Mouse (Mus musculus) embryonic facial prominence, embryonic 12.5 days (tissue): ENCODE measurements around the gene Rpgrip1. TPM values are rescaled to one million over a fixed set of nuclear protein-coding genes. Genes with fewer than 3 reads are reported as not detected.

Experiments used
- ATAC-seq: fragments of 200-750 bp; cut with Nextera tagmentation; 2 replicates; pipeline ENCODE4 v1.8.0; 2017; ENCODE audit not compliant: insufficient number of reproducible peaks, insufficient read depth, low FRiP score, low TSS enrichment
- H3K27ac ChIP-seq: fragments of 300-500 bp; sonication (generic); 2 replicates; pipeline ENCODE4 v1.5.1; 2016; ENCODE audit warnings: mild to moderate bottlenecking
- H3K27me3 ChIP-seq: fragments of 300-500 bp; sonication (generic); 2 replicates; pipeline ENCODE4 v1.6.1; 2016; ENCODE audit warnings: mild to moderate bottlenecking, moderate library complexity
- H3K36me3 ChIP-seq: fragments of 300-500 bp; sonication (generic); 2 replicates; pipeline ENCODE4 v1.6.1; 2016; ENCODE audit warnings: mild to moderate bottlenecking
- H3K4me1 ChIP-seq: fragments of 300-500 bp; sonication (generic); 2 replicates; pipeline ENCODE4 v1.6.1; 2016
- H3K4me2 ChIP-seq: fragments of 300-500 bp; sonication (generic); replicated peaks from 2 replicates; pipeline ENCODE4 v1.6.1; 2016; ENCODE audit warnings: mild to moderate bottlenecking, moderate library complexity
- H3K4me3 ChIP-seq: fragments of 300-500 bp; sonication (generic); 2 replicates; pipeline ENCODE4 v1.5.1; 2016; ENCODE audit warnings: mild to moderate bottlenecking
- H3K9ac ChIP-seq: fragments of 300-500 bp; sonication (generic); 2 replicates; pipeline ENCODE4 v1.6.1; 2016; ENCODE audit warnings: mild to moderate bottlenecking, moderate library complexity
- H3K9me3 ChIP-seq: fragments of 300-500 bp; sonication (generic); 2 replicates; pipeline ENCODE4 v1.6.1; 2016; ENCODE audit warnings: mild to moderate bottlenecking, moderate library complexity
- WGBS: fragments of 180-500 bp; shearing (Covaris S2); methylation state at CpG from one replicate; pipeline ENCODE4 v1.1.7; 2016; 5-methylcytosine and 5-hydroxymethylcytosine counted together
- polyA plus RNA-seq: library from polyadenylated mRNA; unstranded; fragments of >200 nt; fragmentation: Nextera tagmentation; extraction: Ambion mirVana; gene quantifications from 2 replicates; pipeline ENCODE4 v1.2.1, GENCODE M21; 2016

Gene Rpgrip1
- polyA plus RNA-seq, 1 experiment from 2014 or later, result 75.9 TPM

DNA sequence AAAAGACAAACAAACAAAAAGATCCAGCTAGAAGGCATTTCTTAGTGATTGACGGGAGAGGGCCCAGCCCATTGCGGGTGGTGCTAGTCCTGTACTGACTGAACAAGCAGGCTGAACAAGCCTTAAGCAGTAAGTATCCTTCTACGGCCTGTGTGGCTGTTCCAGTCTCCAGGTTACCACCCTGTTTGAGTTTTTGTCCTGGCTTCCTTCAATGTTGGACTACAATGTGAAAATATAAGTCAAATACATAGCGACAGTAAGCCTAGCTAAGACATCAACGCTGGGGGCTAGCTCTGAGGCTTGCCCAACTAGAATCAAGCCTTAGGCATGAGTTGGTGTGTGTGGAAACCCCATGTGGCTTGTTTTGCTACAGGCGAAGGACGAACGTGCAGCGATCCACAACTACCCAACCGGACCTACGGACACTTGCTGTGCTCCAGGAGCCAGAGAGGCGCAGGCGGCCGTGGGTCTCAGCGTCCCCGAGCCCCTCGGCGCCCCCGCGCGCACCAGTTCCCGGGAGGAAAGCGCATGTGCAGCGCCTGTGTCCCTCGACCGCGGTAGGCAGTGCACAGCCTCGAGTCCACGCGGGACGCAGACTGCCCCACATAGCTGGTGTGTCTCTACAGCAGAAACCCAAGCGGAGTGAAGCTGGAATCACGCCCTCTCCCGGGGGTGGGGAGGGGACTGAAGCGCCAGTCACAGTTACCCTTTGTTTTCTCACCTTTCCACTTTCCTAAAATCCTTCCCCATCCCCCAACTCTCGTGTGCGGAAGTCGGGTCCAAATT lies 8.5 kb downstream of the Rpgrip1 start:
- 1% methylated on average over 38 of the region's 38 CpGs for WGBS
- ATAC-seq, result peak; percentile 77
- peak overlapping the region; percentile 89 for H3K27ac ChIP-seq
- H3K9me3 ChIP-seq, result no peaks in the 10 kb centered on the region
- peak overlapping the region; percentile 90 for H3K4me2 ChIP-seq
- 0 out of 2 replicates have a peak, but pooled peaks cover 3% of the 10 kb centered on the region for H3K4me1 ChIP-seq
- peak overlapping the region; percentile 51 for H3K4me3 ChIP-seq
- no peaks in the 10 kb centered on the region for H3K27me3 ChIP-seq
- H3K36me3 ChIP-seq, result no peaks in the 10 kb centered on the region
- peak overlapping the region; percentile 59 for H3K9ac ChIP-seq

DNA sequence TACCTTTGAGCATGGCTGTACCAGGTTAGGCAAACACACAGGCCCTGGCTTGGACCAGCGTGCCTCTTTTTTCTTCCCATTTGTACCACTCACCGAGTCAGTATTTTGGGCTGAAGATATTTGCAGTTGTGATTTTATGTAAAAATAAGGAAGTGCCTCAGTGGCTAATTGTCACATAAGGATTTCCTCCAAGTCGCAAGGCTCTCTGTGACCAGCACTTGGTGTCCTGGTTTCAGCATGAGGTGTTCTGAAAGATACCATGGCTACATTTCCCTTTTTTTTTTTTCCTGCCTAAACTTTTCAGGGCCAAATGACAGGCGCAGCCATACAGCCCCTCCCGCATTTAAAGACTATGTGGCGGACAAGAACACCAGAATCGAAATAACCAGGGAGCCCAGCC lies 9.7 kb downstream of the Rpgrip1 start:
- Histone ChIP-seq H3K9ac (no peak overlapping the region), H3K4me2 (peak overlapping the region; percentile 90), H3K27ac (no peak overlapping the region), H3K36me3 (no peaks in the 10 kb centered on the region), H3K27me3 (no peaks in the 10 kb centered on the region), H3K4me3 (peak overlapping the region; percentile 51; the same call in 1 of the 2 replicates), H3K4me1 (0 out of 2 replicates have a peak, but pooled peaks cover 3% of the 10 kb centered on the region), H3K9me3 (no peaks in the 10 kb centered on the region)
- 52% methylated on average over 7 of the region's 7 CpGs for WGBS
- no peak for ATAC-seq

DNA sequence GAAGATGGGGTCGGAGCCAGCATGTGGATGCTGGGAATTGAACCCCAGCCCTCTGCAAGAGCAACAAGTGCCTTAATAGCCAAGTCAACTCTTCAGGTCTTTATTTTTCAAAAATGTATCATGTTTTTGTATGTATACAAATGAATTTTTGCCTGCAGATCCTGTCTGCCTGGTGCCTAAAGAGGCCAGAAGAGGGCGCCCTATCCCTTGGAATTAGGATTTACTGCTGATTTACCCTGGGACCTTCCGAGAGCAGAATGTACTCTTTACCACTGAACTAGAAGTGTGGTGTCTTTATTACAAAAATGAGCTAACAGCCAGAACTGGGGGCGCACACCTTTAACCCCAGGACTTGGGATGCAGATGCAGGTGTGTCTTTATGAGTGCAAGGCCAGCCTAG lies 13.4 kb downstream of the Rpgrip1 start:
- no peaks in the 10 kb centered on the region for H3K9me3 ChIP-seq
- H3K4me3 ChIP-seq, result no peak overlapping the region
- no peak overlapping the region for H3K27ac ChIP-seq
- no peak overlapping the region for H3K4me2 ChIP-seq
- no peak for ATAC-seq
- H3K9ac ChIP-seq, result no peak overlapping the region
- 22% methylated on average over 4 of the region's 4 CpGs for WGBS
- no peaks in the 10 kb centered on the region for H3K4me1 ChIP-seq
- no peaks in the 10 kb centered on the region for H3K27me3 ChIP-seq
- no peaks in the 10 kb centered on the region for H3K36me3 ChIP-seq

DNA sequence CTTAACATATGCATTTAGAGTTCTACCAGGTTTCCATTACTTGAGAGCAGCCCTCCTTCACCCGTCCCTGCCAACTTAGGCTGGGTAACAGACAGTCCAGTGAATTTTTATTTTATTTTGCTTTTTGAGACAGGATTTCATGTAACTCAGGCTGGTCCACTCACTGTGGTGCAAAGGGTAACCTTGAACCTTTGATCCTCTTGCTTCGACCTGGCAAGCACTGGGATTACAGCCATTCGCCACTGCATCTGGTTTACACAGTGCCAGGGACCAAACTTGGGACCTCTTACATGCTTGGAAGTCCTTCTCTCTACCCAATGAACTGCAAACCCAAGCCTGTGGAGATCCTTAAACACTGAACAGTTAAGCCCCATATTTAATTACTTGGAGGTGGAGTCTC lies 14.1 kb downstream of the Rpgrip1 start:
- ATAC-seq, result no peak
- WGBS, result 95% methylated on average over 3 of the region's 3 CpGs
- H3K9me3 ChIP-seq, result no peaks in the 10 kb centered on the region
- no peaks in the 10 kb centered on the region for H3K4me1 ChIP-seq
- no peak overlapping the region for H3K4me2 ChIP-seq
- no peak overlapping the region for H3K4me3 ChIP-seq
- no peaks in the 10 kb centered on the region for H3K27me3 ChIP-seq
- H3K27ac ChIP-seq, result no peak overlapping the region
- no peaks in the 10 kb centered on the region for H3K36me3 ChIP-seq
- H3K9ac ChIP-seq, result no peak overlapping the region

DNA sequence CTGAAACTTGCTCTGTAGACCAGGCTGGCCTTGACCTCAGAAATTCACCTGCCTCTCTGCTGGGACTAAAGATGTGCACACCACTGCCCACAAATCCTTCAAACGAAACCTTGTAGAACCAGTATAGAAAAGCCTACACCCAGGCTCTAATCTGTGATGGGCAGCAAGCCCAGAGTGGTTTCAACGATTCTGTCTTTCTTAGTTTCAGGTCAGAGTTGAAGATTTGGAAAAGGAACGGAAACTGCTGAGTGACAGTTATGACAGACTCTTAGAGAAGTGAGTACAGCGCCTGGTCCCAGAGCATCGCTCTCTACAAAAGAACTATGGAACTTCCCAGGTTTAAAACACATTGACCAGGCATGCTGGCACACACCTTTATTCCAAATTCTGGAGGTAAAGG lies 23.1 kb downstream of the Rpgrip1 start:
- 79% methylated on average over 5 of the region's 5 CpGs for WGBS
- no peak for ATAC-seq

DNA sequence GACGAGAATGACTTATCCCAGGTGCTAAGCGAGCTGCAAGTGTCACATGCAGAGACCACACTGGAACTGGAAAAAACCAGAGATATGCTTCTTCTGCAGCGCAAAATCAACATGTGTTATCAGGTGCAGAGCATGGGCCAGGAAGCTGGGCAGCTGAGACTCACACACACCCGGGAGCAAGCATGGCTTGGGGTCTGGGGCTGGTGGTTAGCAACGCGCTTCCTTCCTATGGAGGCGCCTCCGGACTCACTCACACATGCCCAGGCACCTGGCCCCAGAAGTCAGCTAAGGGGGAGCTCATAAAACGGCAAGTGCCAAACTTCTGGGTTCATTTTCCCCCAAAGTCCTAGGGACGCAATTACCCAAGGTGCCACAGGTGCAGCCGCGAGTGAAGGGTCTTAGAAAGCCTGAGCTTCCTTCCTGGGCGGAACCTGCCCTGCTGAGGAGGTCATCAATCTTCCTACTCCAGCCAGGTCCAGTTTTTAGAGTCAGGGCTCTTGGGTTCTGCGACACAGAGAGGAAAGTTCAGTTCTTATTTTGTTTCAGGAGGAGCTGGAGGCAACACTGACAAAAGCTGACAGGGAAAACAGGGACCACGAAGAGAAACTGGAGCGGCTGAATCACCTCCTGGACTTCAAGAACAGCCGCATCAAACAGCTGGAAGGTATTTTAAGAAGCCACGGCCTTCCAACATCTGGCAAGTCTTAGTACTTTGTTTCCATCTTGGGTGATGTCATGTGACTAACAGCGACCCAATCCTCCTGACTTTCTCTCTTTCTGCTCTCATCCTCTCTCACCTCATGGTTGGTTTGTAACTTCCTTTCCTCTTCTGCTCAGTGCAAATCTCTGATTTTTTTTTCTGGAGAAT lies 30.3 kb downstream of the Rpgrip1 start:
- peak overlapping the region; percentile 15; the same call in 1 of the 2 replicates for H3K9ac ChIP-seq
- no peaks in the 10 kb centered on the region; the same call in 1 of the 2 replicates for H3K4me1 ChIP-seq
- H3K27ac ChIP-seq, result no peak overlapping the region
- peak overlapping the region; percentile 26; the same call in 1 of the 2 replicates for H3K4me2 ChIP-seq
- ATAC-seq, result no peak
- no peak overlapping the region for H3K4me3 ChIP-seq
- no peaks in the 10 kb centered on the region for H3K9me3 ChIP-seq
- 57% methylated on average over 19 of the region's 19 CpGs for WGBS
- H3K27me3 ChIP-seq, result no peaks in the 10 kb centered on the region
- H3K36me3 ChIP-seq, result no peaks in the 10 kb centered on the region

More for the DNA sequence above, 23.1 kb downstream of the Rpgrip1 start:
- H3K4me1 ChIP-seq, result no peaks in the 10 kb centered on the region
- no peak overlapping the region for H3K4me2 ChIP-seq
- no peaks in the 10 kb centered on the region for H3K36me3 ChIP-seq
- no peak overlapping the region for H3K9ac ChIP-seq
- no peak overlapping the region for H3K27ac ChIP-seq
- no peak overlapping the region for H3K4me3 ChIP-seq
- no peaks in the 10 kb centered on the region for H3K27me3 ChIP-seq
- no peaks in the 10 kb centered on the region for H3K9me3 ChIP-seq

DNA sequence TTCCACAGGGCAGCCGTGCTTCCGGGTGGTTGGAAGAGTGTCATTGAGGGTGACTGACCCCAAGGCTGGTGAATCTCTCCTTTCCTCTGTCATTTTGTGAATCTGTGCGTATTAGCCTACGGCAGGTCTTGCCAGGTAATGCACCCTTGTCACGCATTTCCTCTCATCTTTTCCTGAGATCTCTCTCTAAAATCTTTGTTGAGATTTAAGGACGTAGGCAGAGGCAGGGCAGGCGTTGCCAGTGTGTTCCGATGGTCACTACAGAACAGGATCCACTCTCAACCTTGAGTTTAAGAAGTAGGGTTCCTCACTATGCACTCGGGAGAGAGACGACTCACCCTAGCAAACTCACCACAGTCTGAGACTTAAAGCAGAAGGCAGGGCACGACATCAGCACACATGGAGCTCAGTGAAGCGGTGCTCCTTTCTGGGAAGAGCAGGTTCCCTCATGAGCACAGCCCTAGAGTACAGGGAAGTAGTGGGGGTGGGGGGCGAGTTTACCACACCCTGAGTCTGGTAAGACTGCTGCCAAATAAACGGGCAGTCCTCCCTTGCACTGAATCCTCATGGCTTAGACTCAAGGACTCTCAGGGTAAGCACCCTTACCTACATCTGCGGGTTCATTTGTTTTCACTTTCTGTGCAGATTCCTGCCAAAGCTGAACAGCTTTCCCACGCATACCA lies 31.1 kb downstream of the Rpgrip1 start:
- Histone ChIP-seq H3K9me3 (no peaks in the 10 kb centered on the region), H3K9ac (no peak overlapping the region), H3K4me3 (no peak overlapping the region), H3K4me1 (no peaks in the 10 kb centered on the region; the same call in 1 of the 2 replicates), H3K4me2 (peak overlapping the region; percentile 26; the same call in 1 of the 2 replicates), H3K27ac (no peak overlapping the region), H3K36me3 (no peaks in the 10 kb centered on the region), H3K27me3 (no peaks in the 10 kb centered on the region)
- ATAC-seq, result no peak
- WGBS, result 74% methylated on average over 16 of the region's 16 CpGs

DNA sequence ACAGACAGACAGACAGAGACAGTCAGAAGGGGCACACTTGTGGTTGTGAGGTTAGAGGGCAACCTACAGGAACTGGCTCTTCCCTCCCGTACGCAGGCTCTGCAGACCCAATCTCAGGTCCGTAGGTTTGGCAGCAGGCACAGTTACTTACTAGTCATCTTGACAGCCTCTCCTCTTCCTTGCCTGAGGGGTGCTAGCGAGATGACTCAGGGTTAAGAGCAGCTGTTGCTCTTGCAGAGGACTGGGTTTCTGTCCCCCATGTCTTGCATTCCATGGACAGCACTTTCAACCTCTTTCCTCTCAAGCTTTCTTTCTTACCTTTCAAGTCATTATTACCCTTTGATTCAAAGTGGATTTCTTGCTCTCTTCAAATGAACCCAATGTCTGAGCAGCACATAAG lies 33.7 kb downstream of the Rpgrip1 start:
- WGBS, result 78% methylated on average over 4 of the region's 4 CpGs
- Histone ChIP-seq H3K4me3 (no peak overlapping the region), H3K9ac (no peak overlapping the region), H3K27me3 (no peaks in the 10 kb centered on the region), H3K4me2 (no peak overlapping the region), H3K27ac (no peak overlapping the region), H3K4me1 (no peaks in the 10 kb centered on the region; the same call in 1 of the 2 replicates), H3K9me3 (no peaks in the 10 kb centered on the region), H3K36me3 (no peaks in the 10 kb centered on the region)
- ATAC-seq, result no peak

DNA sequence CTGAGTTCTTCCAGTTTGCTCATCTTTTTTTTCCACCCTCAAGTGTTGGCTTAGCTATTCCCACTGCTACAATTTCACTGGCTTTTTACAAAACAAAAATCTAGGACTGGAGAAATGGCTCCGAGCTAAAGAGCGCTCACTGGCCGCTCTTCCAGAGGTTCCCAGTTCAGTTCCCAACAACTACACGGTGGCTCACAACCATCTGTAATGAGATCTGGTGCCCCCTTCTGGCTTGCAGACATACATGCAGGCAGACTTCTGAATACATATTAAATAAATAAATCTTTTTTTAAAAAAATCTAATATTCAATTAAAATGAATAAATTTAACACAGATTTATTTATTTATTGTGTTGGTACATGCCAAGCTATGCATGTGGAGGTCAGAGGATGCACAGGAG lies 36.0 kb downstream of the Rpgrip1 start:
- no peak overlapping the region for H3K27ac ChIP-seq
- no peaks in the 10 kb centered on the region for H3K9me3 ChIP-seq
- 58% methylated on average over 4 of the region's 4 CpGs for WGBS
- no peak overlapping the region for H3K4me3 ChIP-seq
- H3K36me3 ChIP-seq, result no peaks in the 10 kb centered on the region
- no peak overlapping the region for H3K9ac ChIP-seq
- ATAC-seq, result no peak
- no peaks in the 10 kb centered on the region for H3K4me1 ChIP-seq
- H3K27me3 ChIP-seq, result no peaks in the 10 kb centered on the region
- H3K4me2 ChIP-seq, result no peak overlapping the region

DNA sequence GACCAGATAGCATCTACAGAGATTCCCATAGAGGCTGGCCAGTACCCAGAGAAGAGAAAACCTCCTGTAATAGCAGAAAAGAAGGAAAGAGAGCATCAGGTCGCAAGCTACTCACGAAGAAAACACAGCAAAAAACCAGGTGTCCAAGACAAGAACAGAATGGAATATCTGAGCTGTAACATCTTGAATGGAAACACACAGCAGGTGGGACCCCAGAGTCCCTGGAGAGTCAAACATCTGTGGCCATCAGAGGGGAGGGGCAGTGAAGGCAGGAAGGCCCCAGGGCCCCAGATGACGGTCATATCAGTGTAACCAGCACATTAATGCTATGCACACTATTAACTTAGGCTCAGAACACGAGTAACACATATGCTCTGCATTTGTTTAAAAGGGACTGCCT lies 39.4 kb downstream of the Rpgrip1 start:
- no peak overlapping the region for H3K9ac ChIP-seq
- 57% methylated on average over 4 of the region's 4 CpGs for WGBS
- no peaks in the 10 kb centered on the region for H3K27me3 ChIP-seq
- no peak overlapping the region for H3K4me2 ChIP-seq
- no peak overlapping the region for H3K27ac ChIP-seq
- no peaks in the 10 kb centered on the region for H3K9me3 ChIP-seq
- H3K4me3 ChIP-seq, result no peak overlapping the region
- no peaks in the 10 kb centered on the region for H3K36me3 ChIP-seq
- no peak for ATAC-seq
- H3K4me1 ChIP-seq, result no peaks in the 10 kb centered on the region

DNA sequence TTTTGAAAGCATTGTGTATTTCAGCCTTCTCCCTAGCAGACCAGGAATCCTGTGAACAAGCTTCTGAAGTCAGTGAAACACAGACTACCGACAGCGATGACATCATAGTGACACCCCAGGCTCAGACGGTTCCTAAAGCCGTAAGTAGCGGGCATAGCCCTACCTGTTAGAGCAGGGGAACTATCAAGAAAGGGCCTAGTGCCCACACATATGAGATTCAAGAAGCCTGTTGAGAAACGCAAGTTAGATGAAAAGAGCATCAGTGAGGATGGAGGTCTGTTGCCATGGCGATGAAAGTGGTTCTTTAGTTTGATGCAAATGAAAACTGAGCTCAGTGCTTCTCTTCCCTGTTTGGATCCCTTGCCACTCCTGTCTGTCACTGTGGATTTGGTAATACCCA lies 41.7 kb downstream of the Rpgrip1 start:
- WGBS, result 37% methylated on average over 7 of the region's 7 CpGs
- no peak overlapping the region for H3K4me2 ChIP-seq
- no peaks in the 10 kb centered on the region for H3K9me3 ChIP-seq
- no peak overlapping the region for H3K27ac ChIP-seq
- no peak for ATAC-seq
- H3K4me3 ChIP-seq, result no peak overlapping the region
- H3K9ac ChIP-seq, result no peak overlapping the region
- no peaks in the 10 kb centered on the region for H3K4me1 ChIP-seq
- no peaks in the 10 kb centered on the region for H3K36me3 ChIP-seq
- H3K27me3 ChIP-seq, result no peaks in the 10 kb centered on the region
